Mouse (Mus musculus): ENCODE results near the gene Atp11a. TPM values are rescaled to one million over a fixed set of nuclear protein-coding genes. Genes with fewer than 3 reads are reported as not detected.

The Atp11a gene
- total RNA-seq, 2 experiments from 2014 or later = 87.1 to 88.6 TPM

- intact Hi-C loops (cut with DNase I) = no loop called here
- DNase-seq = no peak
These were observed 109.0 kb downstream of the Atp11a start for GRCm38 (mm10) chr8:12865790-12866189.

- intact Hi-C loops (cut with DNase I) = no loop called here
- DNase-seq = no peak
These were observed 112.8 kb downstream of the Atp11a start for GRCm38 (mm10) chr8:12869661-12870060.

DNA sequence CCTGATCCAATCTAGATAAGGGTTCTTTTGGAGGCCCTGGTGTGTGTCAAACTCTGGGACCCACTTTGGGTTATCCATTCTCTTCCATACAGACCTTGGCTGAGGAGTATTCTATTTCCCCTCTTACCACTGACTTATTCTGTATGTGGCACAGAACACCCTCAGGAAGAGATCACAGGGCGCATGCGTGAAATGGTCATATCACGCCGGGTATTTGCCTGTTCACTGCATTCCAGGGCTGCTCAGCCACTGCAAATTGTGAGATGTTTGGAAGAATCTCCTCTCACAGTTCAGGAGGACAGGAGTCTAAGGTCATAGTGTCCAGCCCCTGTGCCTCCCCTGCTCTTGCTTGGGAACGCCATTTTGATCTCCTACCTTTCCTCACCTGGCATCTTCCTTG is 113.8 kb downstream of the Atp11a start:
- DNase-seq = no peak
- intact Hi-C loops (cut with DNase I) = no loop called here

DNA sequence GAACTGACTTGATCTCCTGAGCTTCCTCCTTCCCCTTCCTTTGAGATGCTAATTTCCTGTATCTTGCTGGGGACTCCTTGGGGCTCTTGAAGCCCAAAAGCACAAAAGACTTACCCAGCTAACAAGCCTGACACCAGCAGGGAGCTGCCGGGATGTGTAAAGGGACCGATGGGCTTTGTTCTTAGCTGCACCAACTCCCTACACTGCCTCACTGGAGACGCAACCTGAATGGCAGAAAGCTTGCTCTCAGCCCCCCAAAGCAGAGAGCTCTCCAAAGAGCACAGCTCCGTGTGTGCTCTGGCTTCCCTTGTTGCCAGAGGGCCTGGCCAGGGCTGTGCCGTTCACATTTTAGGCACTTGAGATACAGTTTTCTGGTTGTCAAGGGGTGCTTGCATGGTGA is 114.6 kb downstream of the Atp11a start:
- intact Hi-C loops (cut with DNase I) = no loop called here
- DNase-seq = no peak

GRCm38 (mm10) chr8:12872983-12873356 is 116.2 kb downstream of the Atp11a start:
- intact Hi-C loops (cut with DNase I) = no loop called here
- DNase-seq = no peak

DNA sequence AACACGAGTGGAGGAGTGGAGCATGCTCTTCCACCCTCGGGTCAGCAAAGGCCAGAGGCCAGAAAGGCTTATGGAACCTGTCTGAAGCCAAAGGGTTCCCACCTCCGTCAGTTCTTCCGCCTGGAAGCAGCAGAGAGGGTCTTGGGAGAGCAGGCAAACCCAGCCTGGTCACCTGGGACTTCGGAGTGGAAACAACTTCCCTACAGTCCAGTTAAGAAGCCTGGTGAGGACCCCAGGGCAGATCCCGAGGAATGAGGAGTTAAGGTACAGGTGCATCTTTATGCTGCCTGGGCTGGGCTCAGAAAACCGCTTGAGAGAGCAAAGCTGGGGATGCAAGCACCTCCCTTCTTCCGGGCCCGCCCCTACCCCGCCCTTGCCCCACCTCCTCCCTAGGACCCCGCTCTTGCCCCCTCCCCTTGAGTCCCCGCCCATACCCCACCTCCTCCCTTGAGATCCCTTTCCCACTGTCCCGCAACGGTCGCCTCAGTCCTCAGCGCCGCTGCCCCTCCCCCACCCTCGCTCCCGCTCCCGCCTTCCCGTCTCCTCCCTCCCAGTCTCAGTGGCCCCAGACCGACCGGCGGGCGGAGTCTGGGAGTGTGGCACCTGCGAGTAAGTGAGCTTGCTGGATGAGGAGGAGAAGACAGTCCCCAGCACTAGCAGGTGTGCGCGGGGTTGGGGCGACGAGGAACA is 116.7 kb downstream of the Atp11a start, which contains the start of gene Mcf2l:
TSS of gene Mcf2l (plus strand) at position 450 of the 690 bp plus-strand sequence.
- intact Hi-C loops (cut with DNase I) = no loop called here
- peak; percentile 32 to 50 for DNase-seq

- intact Hi-C loops (cut with DNase I) = no loop called here
- DNase-seq = peak in 1 of 2 experiments; percentile 16
These were observed 117.5 kb downstream of the Atp11a start for GRCm38 (mm10) chr8:12874194-12874791.

- DNase-seq = no peak
- intact Hi-C loops (cut with DNase I) = no loop called here
These were observed 118.2 kb downstream of the Atp11a start for GRCm38 (mm10) chr8:12874971-12875370.

- DNase-seq = no peak
- intact Hi-C loops (cut with DNase I) = no loop called here
These were observed 120.3 kb downstream of the Atp11a start for GRCm38 (mm10) chr8:12877126-12877525.

DNA sequence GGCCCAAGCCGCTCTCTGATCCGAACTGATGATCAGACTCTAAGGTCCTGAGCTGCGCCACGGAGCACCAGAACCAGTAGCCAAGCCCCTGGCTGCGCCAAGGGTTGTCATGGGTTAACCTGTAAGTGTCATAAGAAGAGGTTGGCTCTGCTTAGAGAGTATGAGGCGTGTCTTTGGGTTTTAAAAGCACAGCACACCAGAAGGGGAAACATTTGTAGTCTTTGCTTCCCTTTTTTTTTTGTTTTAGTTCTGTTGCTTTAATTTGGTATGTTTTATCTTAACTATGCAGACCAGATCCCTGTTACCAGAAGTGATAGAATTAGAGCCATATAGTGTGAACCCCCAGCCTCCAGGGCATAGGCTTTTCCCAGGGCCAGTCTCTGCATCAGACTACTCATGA is 123.3 kb downstream of the Atp11a start:
- intact Hi-C loops (cut with DNase I) = no loop called here
- DNase-seq = no peak

DNA sequence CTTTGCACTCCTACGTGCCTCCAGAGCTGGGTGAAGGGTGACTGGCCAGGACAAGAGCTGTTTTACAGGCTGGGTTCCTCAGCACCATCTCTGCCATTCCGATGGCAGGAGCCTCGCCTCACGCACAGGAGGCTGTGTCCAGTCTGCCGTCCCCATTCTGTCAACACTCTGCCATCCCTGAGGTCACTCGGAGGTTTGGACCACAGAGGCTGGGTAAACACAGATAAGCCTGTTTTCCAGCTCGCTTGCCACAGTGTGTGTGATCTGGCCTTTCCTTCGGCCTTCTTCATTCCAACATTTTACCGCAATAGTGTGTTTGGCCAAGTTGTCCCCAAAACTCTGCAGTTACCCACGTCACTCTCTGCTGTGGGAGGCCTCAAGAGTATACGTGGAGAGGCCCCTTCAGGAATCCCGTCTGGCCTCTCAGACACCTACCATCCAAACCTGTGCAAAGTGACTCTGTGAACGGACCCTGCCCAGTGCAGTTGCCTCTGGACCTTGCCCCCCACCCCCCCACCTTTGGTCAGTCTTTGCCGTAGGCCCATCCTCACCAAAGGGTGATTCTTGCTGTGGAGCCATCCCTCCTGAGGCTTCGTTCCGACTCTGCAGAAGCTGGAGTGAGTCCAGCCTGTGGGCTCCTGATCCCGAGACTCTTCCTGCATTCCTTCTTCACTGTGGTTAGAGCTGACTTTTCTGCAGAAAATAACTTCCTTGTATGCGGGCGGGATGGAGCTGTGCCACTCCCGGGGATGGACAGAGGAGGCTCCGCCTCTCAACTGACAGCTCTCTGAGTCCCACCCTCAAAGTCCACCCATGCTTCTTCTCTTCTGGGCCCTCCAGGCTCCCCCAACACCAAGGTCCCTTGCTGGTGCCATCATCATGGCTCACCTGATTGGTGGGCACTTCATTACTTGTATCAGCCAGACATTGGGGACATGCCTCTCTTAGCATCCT is 126.5 kb downstream of the Atp11a start:
- intact Hi-C loops (cut with DNase I) = no loop called here
- DNase-seq = no peak

GRCm38 (mm10) chr8:12887772-12888435 is 131.1 kb downstream of the Atp11a start:
- intact Hi-C loops (cut with DNase I) = no loop called here

GRCm38 (mm10) chr8:12889046-12889598 is 132.3 kb downstream of the Atp11a start:
- DNase-seq = no peak
- intact Hi-C loops (cut with DNase I) = no loop called here

More at GRCm38 (mm10) chr8:12887772-12888435, 131.1 kb downstream of the Atp11a start:
- no peak for DNase-seq

DNA sequence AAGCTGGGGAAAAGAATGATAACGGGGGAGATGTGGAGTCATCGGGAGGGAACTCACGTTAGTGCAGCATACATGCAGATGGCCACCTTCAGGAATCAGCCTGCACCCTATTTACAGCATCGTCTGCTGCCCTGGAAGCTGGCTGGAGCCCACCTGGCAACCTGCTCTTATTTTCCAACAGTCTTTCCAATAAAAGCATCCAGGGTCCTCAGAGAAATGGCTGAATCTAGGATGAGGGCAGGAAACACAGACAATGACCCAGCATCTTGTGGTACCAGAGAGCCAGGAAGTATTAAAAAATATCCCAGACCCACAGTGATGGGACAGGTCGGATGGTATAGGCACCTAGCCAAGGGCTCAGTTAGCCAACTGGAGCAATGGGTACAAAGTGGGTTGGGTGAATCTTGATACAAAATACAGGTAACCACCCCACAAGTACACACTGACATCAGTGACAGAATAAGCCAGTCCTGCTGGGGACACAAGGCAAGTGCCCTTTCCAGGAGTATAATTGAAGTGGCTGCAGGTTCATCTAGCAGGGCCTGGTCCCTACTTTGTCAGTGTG is 136.2 kb downstream of the Atp11a start:
- intact Hi-C loops (cut with DNase I) = no loop called here

GRCm38 (mm10) chr8:12893797-12894578 is 137.2 kb downstream of the Atp11a start:
- DNase-seq = no peak
- intact Hi-C loops (cut with DNase I) = no loop called here

More for the DNA sequence above, 136.2 kb downstream of the Atp11a start:
- DNase-seq = no peak

- DNase-seq = no peak
- intact Hi-C loops (cut with DNase I) = loop anchor here (5.0 kb wide), 2 partner anchors 207 to 1338 kb away; partner anchors contain the start of gene Ing1
These were observed 138.1 kb downstream of the Atp11a start for GRCm38 (mm10) chr8:12894783-12895534.

DNA sequence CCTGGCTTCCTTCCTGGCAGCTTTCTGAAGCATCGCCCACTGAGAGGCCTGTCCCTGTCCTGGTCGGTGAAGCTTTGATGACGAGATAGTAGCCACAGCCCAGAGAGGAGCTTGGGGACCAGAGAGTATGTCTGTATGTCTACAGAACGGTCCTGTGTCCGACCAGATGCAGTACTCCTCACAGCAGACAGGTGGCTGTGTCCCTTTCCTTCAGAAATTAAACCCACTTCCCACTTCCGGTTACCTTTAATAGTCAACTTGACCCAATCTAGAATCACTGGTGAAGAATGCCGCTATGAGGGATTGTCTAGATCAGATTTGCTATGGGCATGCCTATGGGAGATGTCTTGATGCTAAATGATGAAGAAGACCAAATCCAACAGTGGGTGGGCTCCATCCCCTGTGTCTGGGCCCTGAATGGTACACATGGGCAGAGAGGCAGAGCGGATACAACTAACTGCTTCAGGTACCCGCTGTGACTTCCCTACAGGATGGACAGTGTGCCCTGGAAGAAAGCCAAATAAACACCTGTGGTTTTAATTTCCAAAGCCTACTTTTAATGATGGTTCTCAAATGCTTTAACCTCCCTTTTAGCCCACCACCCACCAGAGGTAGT is 138.8 kb downstream of the Atp11a start:
- intact Hi-C loops (cut with DNase I) = loop anchor here (5.0 kb wide), 2 partner anchors 207 to 1338 kb away; partner anchors contain the start of gene Ing1
- no peak for DNase-seq
